Comparison of ENCODE assay signal across 13 mouse cellular contexts in the genomic region with DNA sequence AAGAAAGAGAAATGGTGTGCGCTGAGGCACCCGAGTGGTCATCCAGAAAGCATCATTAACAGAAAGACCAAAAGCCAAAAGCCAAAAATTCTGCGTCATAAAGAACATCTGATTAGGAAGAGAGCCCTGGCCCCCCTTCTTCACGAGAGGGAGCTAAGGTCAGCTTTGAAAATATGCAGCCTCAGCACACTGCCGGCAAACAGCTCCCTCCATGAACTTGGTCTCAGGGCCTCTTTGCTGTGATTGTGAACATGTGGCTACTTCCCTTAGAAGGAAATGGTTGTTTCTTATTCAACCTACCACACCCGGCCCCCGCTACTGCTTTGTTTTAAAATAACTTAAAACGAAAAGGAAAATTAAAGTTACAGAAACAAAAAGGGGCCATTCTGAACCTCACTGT. TPM values are rescaled to one million over a fixed set of nuclear protein-coding genes. Genes with fewer than 3 reads are reported as not detected.
A peak's percentile ranks its signal among the peaks of the same experiment; 100 is the strongest.
DNase-seq lines count a peak whose midpoint lies in the region; ATAC-seq and TF ChIP-seq lines count a peak whose summit lies in the region.
"Had no signal": no experiment of that assay in that cellular context is flagged by ENCODE, and none has a peak within 500 bp of the region (broad histone marks: within the 10 kb centered on the region; RNA-seq: fewer than 3 reads in every experiment).

No protein-coding gene starts in this region.

- H3K9me3 ChIP-seq in heart, embryonic 12.5 days (replicated peaks), result no peaks in the 10 kb centered on the region
- no peaks in the 10 kb centered on the region for H3K9me3 ChIP-seq in MEL (replicated peaks; ENCODE audit: insufficient read depth, low read length)
- no peaks in the 10 kb centered on the region for H3K9me3 ChIP-seq in embryonic facial prominence, embryonic 14.5 days (ENCODE audit: control insufficient read depth, low read length)
- no peaks in the 10 kb centered on the region for H3K9me3 ChIP-seq in forebrain, embryonic 15.5 days
- H3K9me3 ChIP-seq: neural tube, embryonic 12.5 days had no signal

- H3K4me3 ChIP-seq in heart, embryonic 12.5 days, result no peak overlapping the region
- no peak overlapping the region for H3K4me3 ChIP-seq in MEL (ENCODE audit: control insufficient read depth in 1 of 2, insufficient read depth in 1 of 2, low read depth in 2 of 2, low read length in 2 of 2)
- H3K4me3 ChIP-seq in embryonic facial prominence, embryonic 14.5 days (ENCODE audit: low read depth, low read length), result no peak overlapping the region
- no peak overlapping the region for H3K4me3 ChIP-seq in forebrain, embryonic 15.5 days
- H3K4me3 ChIP-seq: neural tube, embryonic 12.5 days had no signal

- no peaks in the 10 kb centered on the region for H3K27me3 ChIP-seq in heart, embryonic 12.5 days (replicated peaks)
- H3K27me3 ChIP-seq in MEL (ENCODE audit: control insufficient read depth in 1 of 2, insufficient read depth in 2 of 2, low read length in 2 of 2), result no peaks in the 10 kb centered on the region
- no peaks in the 10 kb centered on the region for H3K27me3 ChIP-seq in embryonic facial prominence, embryonic 14.5 days (replicated peaks; ENCODE audit: control insufficient read depth, insufficient read depth, low read length)
- no peaks in the 10 kb centered on the region for H3K27me3 ChIP-seq in forebrain, embryonic 15.5 days
- H3K27me3 ChIP-seq: neural tube, embryonic 12.5 days had no signal

- 50% methylated on average over 8 of the region's 8 CpGs for WGBS in heart, embryonic 12.5 days
- 40% methylated on average over 8 of the region's 8 CpGs for WGBS in embryonic facial prominence, embryonic 14.5 days
- 81% methylated on average over 8 of the region's 8 CpGs for WGBS in forebrain, embryonic 15.5 days

- no peak for TF ChIP-seq POLR2A in MEL (IDR thresholded peaks at IDR 0.05; ENCODE audit: control insufficient read depth in 1 of 2, insufficient read depth in 1 of 2, low read depth in 1 of 2, low read length in 2 of 2, poor library complexity in 1 of 2)

- TF ChIP-seq EP300 in MEL (IDR thresholded peaks at IDR 0.05; ENCODE audit: low read depth in 1 of 2, low read length in 2 of 2), result no peak

- peak overlapping the region; percentile 35; the same call in 1 of the 2 replicates for H3K27ac ChIP-seq in heart, embryonic 12.5 days (ENCODE audit: poor library complexity, severe bottlenecking)
- peak overlapping the region; percentile 7; the same call in 1 of the 2 replicates for H3K27ac ChIP-seq in MEL (ENCODE audit: control insufficient read depth, low read depth, low read length)
- peak overlapping the region; percentile 18; the same call in 1 of the 2 replicates for H3K27ac ChIP-seq in embryonic facial prominence, embryonic 14.5 days (replicated peaks; ENCODE audit: low read depth, low read length)
- H3K27ac ChIP-seq in forebrain, embryonic 15.5 days (replicated peaks), result no peak overlapping the region
- H3K27ac ChIP-seq: neural tube, embryonic 12.5 days had no signal

- no peaks in the 10 kb centered on the region for H3K79me2 ChIP-seq in MEL (ENCODE audit: control insufficient read depth, insufficient read depth, low read length, poor library complexity)

- DNase-seq in heart, adult 11 months, result no peak
- no peak for DNase-seq in MEL (ENCODE audit: low read depth, low spot score)
- DNase-seq in embryonic facial prominence, embryonic 14.5 days (ENCODE audit: low spot score), result peak; percentile 63
- DNase-seq in kidney, postnatal 36 days, result peak; percentile 66 to 82
- no peak for DNase-seq in spleen, adult 12 weeks (ENCODE audit: low spot score)
- no peak for DNase-seq in spleen, postnatal 14 days (ENCODE audit: low spot score in 2 of 2)
- DNase-seq: cerebellum, postnatal 25 days; thymus, postnatal 36 days had no signal

- H3K4me1 ChIP-seq in heart, embryonic 12.5 days (replicated peaks), result peaks cover 83% of the 10 kb centered on the region
- peaks cover 0 to 67% of the 10 kb centered on the region in 2 experiments; a peak in 3 of 4 replicates for H3K4me1 ChIP-seq in MEL (ENCODE audit: control insufficient read depth in 1 of 2, insufficient read depth in 2 of 2, low read length in 2 of 2)
- H3K4me1 ChIP-seq in embryonic facial prominence, embryonic 14.5 days (ENCODE audit: control insufficient read depth, insufficient read depth, low read length), result peaks cover 12% of the 10 kb centered on the region
- no peaks in the 10 kb centered on the region for H3K4me1 ChIP-seq in forebrain, embryonic 15.5 days
- H3K4me1 ChIP-seq: neural tube, embryonic 12.5 days had no signal

- no peak for TF ChIP-seq RAD21 in MEL (IDR thresholded peaks at IDR 0.05; ENCODE audit: low read depth, low read length)

- no peak for ATAC-seq in heart, embryonic 12.5 days (ENCODE audit: insufficient number of reproducible peaks, low FRiP score)
- ATAC-seq in embryonic facial prominence, embryonic 14.5 days (ENCODE audit: low read depth), result no peak
- ATAC-seq in forebrain, embryonic 15.5 days (replicated peaks), result no peak
- ATAC-seq: activated CD4-positive, CD25-positive, alpha-beta regulatory T cell, adult 4 months had no signal

- no peak overlapping the region for H3K9ac ChIP-seq in heart, embryonic 12.5 days
- no peak overlapping the region for H3K9ac ChIP-seq in MEL (ENCODE audit: control insufficient read depth, low read depth, low read length, poor library complexity, severe bottlenecking)
- H3K9ac ChIP-seq in embryonic facial prominence, embryonic 14.5 days (ENCODE audit: low read depth, low read length), result no peak overlapping the region
- no peak overlapping the region for H3K9ac ChIP-seq in forebrain, embryonic 15.5 days (replicated peaks)
- H3K9ac ChIP-seq: neural tube, embryonic 12.5 days had no signal

- TF ChIP-seq CTCF in MEL (IDR thresholded peaks at IDR 0.05 in 2 of 3, conservative IDR thresholded peaks at IDR 0.05 in 1 of 3; ENCODE audit: control insufficient read depth in 1 of 3, insufficient read depth in 1 of 3, low read depth in 2 of 3, low read length in 3 of 3, poor library complexity in 1 of 3, severe bottlenecking in 1 of 3), result no peak

- H3K36me3 ChIP-seq in heart, embryonic 12.5 days, result no peaks in the 10 kb centered on the region
- peaks cover 0 to 34% of the 10 kb centered on the region in 2 experiments; a peak in 2 of 4 replicates for H3K36me3 ChIP-seq in MEL (ENCODE audit: control insufficient read depth in 1 of 2, insufficient read depth in 2 of 2, low read length in 2 of 2)
- no peaks in the 10 kb centered on the region for H3K36me3 ChIP-seq in embryonic facial prominence, embryonic 14.5 days (ENCODE audit: control insufficient read depth, insufficient read depth, low read length)
- H3K36me3 ChIP-seq in forebrain, embryonic 15.5 days, result no peaks in the 10 kb centered on the region
- H3K36me3 ChIP-seq: neural tube, embryonic 12.5 days had no signal

- H3K4me2 ChIP-seq in heart, embryonic 12.5 days, result no peak overlapping the region
- no peak overlapping the region for H3K4me2 ChIP-seq in embryonic facial prominence, embryonic 14.5 days (ENCODE audit: low read depth, low read length)
- no peak overlapping the region for H3K4me2 ChIP-seq in forebrain, embryonic 15.5 days (replicated peaks)
- H3K4me2 ChIP-seq: neural tube, embryonic 12.5 days had no signal

TF ChIP-seq in MEL, 35 proteins besides CTCF, POLR2A, EP300 and RAD21:
- no peak for TF ChIP-seq GATA1 (IDR thresholded peaks at IDR 0.05; ENCODE audit: low read depth, low read length)
- no peak for TF ChIP-seq TAL1 (IDR thresholded peaks at IDR 0.05; ENCODE audit: low read length)

RNA-seq across cellular contexts. Expression of a gene that starts 44.4 kb away (rescaled TPM):
- polyA plus RNA-seq in heart, embryonic 12.5 days (2016; fragmentation: Nextera tagmentation; extraction: Ambion mirVana), result 131 and 135 TPM in 2 replicates
- total RNA-seq in MEL (2012; rRNA removed), result 13.5 and 20.3 TPM in 2 replicates
- 10 to 100 TPM in 1 of 2 experiments, not detected in 1; 24.5 TPM for polyA plus RNA-seq in MEL (2012; ENCODE audit: insufficient read depth in 1 of 2, insufficient read length in 2 of 2, low read depth in 1 of 2, low replicate concordance in 2 of 2, missing spikeins in 1 of 2)
- polyA plus RNA-seq in embryonic facial prominence, embryonic 14.5 days (2014; fragmentation: Nextera tagmentation; extraction: Ambion mirVana), result 168 and 170 TPM in 2 replicates
- 45.2 and 53.4 TPM in 2 replicates for polyA plus RNA-seq in forebrain, embryonic 15.5 days (2015; fragmentation: Nextera tagmentation; extraction: Ambion mirVana)

RNA-seq across cellular contexts. Expression of a gene that starts 48.2 kb away (rescaled TPM):
- 271 and 284 TPM in 2 replicates for polyA plus RNA-seq in heart, embryonic 12.5 days (2016; fragmentation: Nextera tagmentation; extraction: Ambion mirVana)
- total RNA-seq in MEL (2012; rRNA removed), result 0.33 and 0.46 TPM in 2 replicates
- polyA plus RNA-seq in MEL (2012; ENCODE audit: insufficient read depth in 1 of 2, insufficient read length in 2 of 2, low read depth in 1 of 2, low replicate concordance in 2 of 2, missing spikeins in 1 of 2), result 1 to 10 TPM in 1 of 2 experiments, not detected in 1; 1.3 TPM
- polyA plus RNA-seq in embryonic facial prominence, embryonic 14.5 days (2014; fragmentation: Nextera tagmentation; extraction: Ambion mirVana), result 77.8 and 94.5 TPM in 2 replicates
- 23.5 and 23.8 TPM in 2 replicates for polyA plus RNA-seq in forebrain, embryonic 15.5 days (2015; fragmentation: Nextera tagmentation; extraction: Ambion mirVana)
- total RNA-seq: megakaryocyte progenitor cell, adult 5-6 weeks had no signal

Comparison
In these comparisons a context has a peak if more than half of its experiments do, and no peak if none do; other contexts are left out.
1. DNase-seq: peak in embryonic facial prominence, embryonic 14.5 days (single experiment) and kidney, postnatal 36 days (2 of 2); none in heart, adult 11 months (single experiment), MEL (single experiment), spleen, adult 12 weeks (single experiment) and spleen, postnatal 14 days (0 of 2).
2. RNA of a gene that starts 48.2 kb away (polyA plus RNA-seq): 271 to 284 TPM in heart, embryonic 12.5 days, 77.8 to 94.5 TPM in embryonic facial prominence, embryonic 14.5 days and 23.5 to 23.8 TPM in forebrain, embryonic 15.5 days; 1.3 TPM in MEL; every median in the first group is over 10 times any median in the second.